Mouse (Mus musculus) Patski (cell line): ENCODE measurements around the gene Ehbp1. TPM values are rescaled to one million over a fixed set of nuclear protein-coding genes. Genes with fewer than 3 reads are reported as not detected.

Experiments used
- ATAC-seq: fragments of 100-300 bp; one replicate; pipeline ENCODE4 v1.8.0; 2021
- CTCF ChIA-PET: fragments of 350-600 bp; sonication (Branson Sonifier 250); formaldehyde crosslinking; loops from one replicate; lab custom pipeline; 2022; ENCODE audit warnings: inconsistent platforms; lab: Charles Lee
- POLR2A ChIA-PET: fragments of 350-600 bp; sonication (Branson Sonifier 250); formaldehyde crosslinking; loops from one replicate; lab custom pipeline; 2022; ENCODE audit warnings: antibody characterized with exemption, inconsistent platforms; lab: Charles Lee
- DNase-seq: peaks from one replicate; pipeline ENCODE4 v3.0.0-alpha.2; 2011; ENCODE audit warnings: low read depth, low spot score
- H3K27me3 ChIP-seq: fragments of 371-371 bp; one replicate; pipeline ENCODE4 v1.5.1; 2021
- CTCF ChIP-seq: fragments of 100-300 bp; IDR thresholded peaks from one replicate; pipeline ENCODE4 v1.5.1; 2021
- in situ Hi-C: fragments of 300-500 bp; cut with MboI; formaldehyde crosslinking; loops from 3 replicates; pipeline ENCODE4 v1.11.1; 2018; ENCODE audit warnings: low pct_unique_long_range_greater_than_20kb, mixed read lengths
- polyA plus RNA-seq: library from polyadenylated mRNA; unstranded; gene quantifications from one replicate; pipeline ENCODE4 v1.2.3, GENCODE M21; 2021

The Ehbp1 gene
- polyA plus RNA-seq, 1 experiment from 2014 or later: 13.5 TPM

- DNase-seq (no peak), ATAC-seq (no peak)
- ChIA-PET CTCF (interaction anchor here (1.5 kb wide), 1 partner anchor 14 kb away, joined by 3 read pairs; no protein-coding TSS in a partner anchor), POLR2A (no interaction called here)
- no peaks in the 10 kb centered on the region for H3K27me3 ChIP-seq
- in situ Hi-C loops: no loop called here
- no peak for TF ChIP-seq CTCF
These were observed 7.9 kb upstream of the Ehbp1 start for GRCm38 (mm10) chr11:22349945-22350344.

DNA sequence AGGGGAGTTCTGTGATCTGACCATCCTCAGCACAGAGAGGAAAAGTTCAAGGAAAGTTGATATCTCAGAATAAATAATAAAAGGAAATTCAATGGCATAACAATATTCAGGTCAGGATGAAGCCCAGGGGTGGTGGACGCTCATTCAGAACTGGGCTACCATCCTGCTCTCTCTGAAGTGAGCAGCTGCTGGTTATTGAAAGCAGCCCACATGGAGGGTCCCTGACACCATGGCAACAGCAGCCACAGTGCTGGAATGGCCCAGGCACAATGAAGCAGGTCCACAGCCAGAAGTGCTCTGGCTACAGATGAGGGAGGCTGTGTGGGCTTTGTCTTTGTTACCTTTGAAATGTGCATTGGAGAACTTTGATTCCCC lies 6.4 kb upstream of the Ehbp1 start:
- ChIA-PET POLR2A (no interaction called here), CTCF (no interaction called here)
- DNase-seq (no peak), ATAC-seq (no peak)
- in situ Hi-C loops: no loop called here
- H3K27me3 ChIP-seq: no peaks in the 10 kb centered on the region
- TF ChIP-seq CTCF: no peak

DNA sequence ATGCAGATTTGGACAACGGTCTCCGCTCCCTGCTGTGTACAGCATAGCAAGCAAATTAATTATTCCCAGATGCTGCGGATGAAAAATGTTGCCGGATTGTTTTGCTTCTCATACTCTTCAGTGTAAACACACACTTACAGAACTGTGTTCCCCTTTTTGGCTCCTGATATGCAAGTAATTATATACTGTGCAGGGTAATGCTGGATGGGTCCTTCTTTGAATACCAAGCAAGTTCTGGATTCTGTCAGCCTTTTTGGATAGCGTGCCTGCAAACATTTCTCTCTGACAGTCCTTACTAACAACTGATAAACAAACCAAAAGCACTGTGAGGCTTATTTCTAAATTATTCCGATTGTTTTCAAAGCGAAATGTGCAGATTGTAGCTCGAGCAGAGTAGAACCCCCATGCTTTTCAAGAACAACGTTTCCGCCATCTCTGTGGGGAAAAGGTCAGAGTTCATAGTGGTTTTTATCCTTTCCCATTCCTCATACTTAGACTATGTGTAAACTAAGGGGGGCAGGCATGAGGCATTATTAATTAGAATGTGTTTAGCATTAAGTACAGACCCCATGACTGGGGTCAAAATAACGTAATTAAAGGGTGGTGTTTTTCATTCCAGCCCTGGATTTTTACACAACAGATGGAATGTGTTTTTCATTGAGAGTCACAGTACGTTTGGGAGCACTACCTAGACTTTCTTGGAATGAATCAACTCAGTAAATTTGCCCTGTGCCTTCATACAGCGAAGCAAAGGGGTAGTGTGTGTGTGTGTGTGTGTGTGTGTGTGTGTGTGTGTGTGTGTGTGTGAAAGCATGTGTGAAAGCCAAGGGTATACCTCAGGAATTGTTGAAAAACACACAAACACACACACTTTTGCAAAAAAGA lies 5.8 kb upstream of the Ehbp1 start:
- in situ Hi-C loops: no loop called here
- DNase-seq (no peak), ATAC-seq (no peak)
- ChIA-PET CTCF (no interaction called here), POLR2A (no interaction called here)
- TF ChIP-seq CTCF: no peak
- H3K27me3 ChIP-seq: no peaks in the 10 kb centered on the region

DNA sequence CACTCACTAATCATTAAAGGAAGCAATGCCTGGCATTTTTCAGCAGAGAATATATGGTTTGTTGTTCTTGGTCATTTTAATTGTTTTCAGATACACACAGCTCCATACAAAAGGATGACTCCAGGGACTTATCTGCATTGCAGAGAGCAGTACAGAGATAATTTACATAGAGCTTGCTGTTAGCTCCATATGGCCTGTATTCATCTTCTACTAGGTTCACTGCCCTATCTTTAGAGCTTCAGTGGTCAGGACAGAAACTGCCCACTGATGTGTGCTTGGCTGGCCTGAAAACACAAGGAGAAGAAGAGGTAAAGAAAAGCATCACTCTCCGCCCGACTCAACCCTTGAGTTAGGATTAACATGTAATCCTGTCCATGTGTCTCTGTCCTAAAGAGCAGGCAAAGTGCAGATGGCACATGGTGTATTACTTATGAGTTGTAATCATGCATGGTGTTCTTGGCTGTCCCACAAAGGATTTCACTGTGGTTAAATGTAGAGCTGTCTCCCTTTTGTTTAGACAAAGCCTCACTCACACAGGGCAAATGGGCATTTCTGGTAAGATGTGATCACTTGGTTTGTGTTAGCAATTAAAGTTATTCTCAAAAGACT lies 14.7 kb downstream of the Ehbp1 start:
- ChIA-PET POLR2A (interaction anchor here (0.7 kb wide), 1 partner anchor 80 kb away, joined by 3 read pairs; no protein-coding TSS in a partner anchor), CTCF (interaction anchor here (1.4 kb wide), 1 partner anchor 15 kb away, joined by 5 read pairs; the partner anchor contains the start of gene Ehbp1)
- DNase-seq: no peak
- ATAC-seq: no peak
- in situ Hi-C loops: no loop called here
- no peaks in the 10 kb centered on the region for H3K27me3 ChIP-seq
- TF ChIP-seq CTCF: no peak

- POLR2A ChIA-PET: no interaction called here
- peak; percentile 15 for DNase-seq
- ATAC-seq: no peak
- in situ Hi-C loops: no loop called here
- no peak for TF ChIP-seq CTCF
- CTCF ChIA-PET: interaction anchor here (0.7 kb wide), 1 partner anchor 119 kb away, joined by 3 read pairs; no protein-coding TSS in a partner anchor
- no peaks in the 10 kb centered on the region for H3K27me3 ChIP-seq
These were observed 24.2 kb downstream of the Ehbp1 start for GRCm38 (mm10) chr11:22317824-22318411.

DNA sequence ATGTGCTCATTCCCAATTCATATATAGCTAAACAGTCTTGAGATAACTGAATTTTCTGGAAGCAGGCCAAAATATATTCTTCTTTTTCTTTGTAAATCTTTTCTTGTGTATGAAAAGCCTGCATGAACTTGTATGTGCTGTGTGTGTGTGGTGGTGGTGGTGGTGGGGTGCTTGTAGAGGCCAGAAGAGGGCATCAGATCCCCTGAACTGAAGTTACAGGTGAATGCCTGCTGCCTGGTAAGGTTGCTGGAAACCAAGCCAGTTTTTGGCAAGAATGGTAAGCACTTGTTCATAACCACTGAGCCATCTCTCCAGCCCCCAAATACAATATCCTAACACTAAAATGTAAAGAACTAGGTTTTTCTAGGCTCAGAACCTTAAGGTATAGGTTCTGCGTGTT lies 26.3 kb downstream of the Ehbp1 start:
- DNase-seq (no peak), ATAC-seq (no peak)
- peak; percentile 40 for TF ChIP-seq CTCF
- no peaks in the 10 kb centered on the region for H3K27me3 ChIP-seq
- POLR2A ChIA-PET: no interaction called here
- CTCF ChIA-PET: no interaction called here
- in situ Hi-C loops: no loop called here

- H3K27me3 ChIP-seq: no peaks in the 10 kb centered on the region
- CTCF ChIA-PET: interaction anchor here (1.1 kb wide), 1 partner anchor 10 kb away, joined by 6 read pairs; no protein-coding TSS in a partner anchor
- no peak for ATAC-seq
- in situ Hi-C loops: no loop called here
- no peak for DNase-seq
- TF ChIP-seq CTCF: no peak
- POLR2A ChIA-PET: interaction anchor here (0.6 to 0.9 kb wide), 2 partner anchors 68 to 305 kb away, joined by 3 read pairs; no protein-coding TSS in a partner anchor
These were observed 40.9 kb downstream of the Ehbp1 start for GRCm38 (mm10) chr11:22301164-22301563.

- ChIA-PET POLR2A (no interaction called here), CTCF (interaction anchor here (1.4 kb wide), 1 partner anchor 10 kb away, joined by 4 read pairs; no protein-coding TSS in a partner anchor)
- no peak for DNase-seq
- in situ Hi-C loops: no loop called here
- H3K27me3 ChIP-seq: no peaks in the 10 kb centered on the region
- TF ChIP-seq CTCF: no peak
- no peak for ATAC-seq
These were observed 52.9 kb downstream of the Ehbp1 start for GRCm38 (mm10) chr11:22289164-22289563.

DNA sequence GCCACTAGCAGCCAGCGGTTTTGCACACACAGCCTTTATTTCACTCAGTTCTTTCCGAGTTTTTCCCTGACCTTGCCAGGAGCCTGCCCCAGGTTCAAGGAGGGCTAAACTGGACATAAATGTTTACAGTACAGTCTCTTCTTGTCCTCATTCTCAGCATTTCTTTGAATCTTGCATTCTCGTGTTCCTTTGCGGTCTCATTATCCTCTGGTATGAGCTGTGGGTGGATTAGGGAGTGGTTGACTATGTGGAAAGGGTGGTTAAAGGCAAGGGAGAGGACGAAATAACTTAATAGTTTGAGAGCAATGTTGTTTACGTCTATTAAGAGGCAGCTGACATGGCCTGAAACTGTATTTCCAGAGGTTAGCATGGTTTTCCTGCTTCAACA lies 54.6 kb downstream of the Ehbp1 start:
- ATAC-seq (peak; percentile 13), DNase-seq (peak; percentile 22)
- CTCF ChIA-PET: interaction anchor here (0.6 to 0.7 kb wide), 2 partner anchors 62 to 693 kb away, joined by 3 read pairs; no protein-coding TSS in a partner anchor
- in situ Hi-C loops: no loop called here
- no peak for TF ChIP-seq CTCF
- POLR2A ChIA-PET: interaction anchor here (0.6 kb wide), 1 partner anchor 204 kb away, joined by 4 read pairs; no protein-coding TSS in a partner anchor
- no peaks in the 10 kb centered on the region for H3K27me3 ChIP-seq

GRCm38 (mm10) chr11:22286885-22287512 lies 55.1 kb downstream of the Ehbp1 start:
- POLR2A ChIA-PET: no interaction called here
- peak; percentile 98 for ATAC-seq

More at GRCm38 (mm10) chr11:22286885-22287512, 55.1 kb downstream of the Ehbp1 start:
- CTCF ChIA-PET: interaction anchor here (0.6 kb wide), 1 partner anchor 693 kb away, joined by 3 read pairs; no protein-coding TSS in a partner anchor
- in situ Hi-C loops: no loop called here
- H3K27me3 ChIP-seq: no peaks in the 10 kb centered on the region
- peak; percentile 97 for DNase-seq
- TF ChIP-seq CTCF: no peak
